Mouse (Mus musculus) cerebellum, adult 8-10 months (tissue): ENCODE results near the gene Ppfia3.
A peak's percentile ranks its signal among the peaks of the same experiment; 100 is the strongest.
"Not testable (repeated sequence)": the region's sequence is repeated elsewhere in the genome, so short reads cannot be mapped to it uniquely, and the experiment has no call there.

Experiments
- DNase-seq: peaks from one replicate; pipeline ENCODE4 v3.0.0; 2022

Ppfia3 gene

GRCm38 (mm10) chr7:45376057-45376456, 9.2 kb upstream of the Ppfia3 start:
- no peak for DNase-seq

GRCm38 (mm10) chr7:45374620-45375019, 7.8 kb upstream of the Ppfia3 start:
- DNase-seq = no peak

GRCm38 (mm10) chr7:45372371-45372770, 5.6 kb upstream of the Ppfia3 start:
- DNase-seq = no peak

GRCm38 (mm10) chr7:45370475-45371311, 3.9 kb upstream of the Ppfia3 start, which contains the start of gene Lin7b:
Gene Lin7b, minus strand, starts transcription at chr7:45370583.
- peak; percentile 85 for DNase-seq

GRCm38 (mm10) chr7:45369836-45370474, 3.1 kb upstream of the Ppfia3 start:
- peak; percentile 45 for DNase-seq

GRCm38 (mm10) chr7:45369022-45369745, 2.4 kb upstream of the Ppfia3 start:
- peak; percentile 43 for DNase-seq

- peak; percentile 40 for DNase-seq
Observed at GRCm38 (mm10) chr7:45368178-45368577, 1.4 kb upstream of the Ppfia3 start.

GRCm38 (mm10) chr7:45367020-45367880, 431 bp upstream of the Ppfia3 start:
- peak; percentile 99 for DNase-seq

- DNase-seq = peak; percentile 65
Observed at GRCm38 (mm10) chr7:45365742-45366651, 822 bp downstream of the Ppfia3 start.

GRCm38 (mm10) chr7:45363983-45364382, 2.8 kb downstream of the Ppfia3 start:
- DNase-seq = no peak

- DNase-seq = peak; percentile 78
Observed at GRCm38 (mm10) chr7:45362801-45363200, 4.0 kb downstream of the Ppfia3 start.

GRCm38 (mm10) chr7:45361243-45361804, 5.5 kb downstream of the Ppfia3 start:
- DNase-seq = peak; percentile 87

- peak; percentile 54 for DNase-seq
Observed at GRCm38 (mm10) chr7:45360404-45361125, 6.3 kb downstream of the Ppfia3 start.

- not testable (repeated sequence) for DNase-seq
Observed at GRCm38 (mm10) chr7:45359081-45359480, 7.7 kb downstream of the Ppfia3 start.

- no peak for DNase-seq
Observed at GRCm38 (mm10) chr7:45356087-45356486, 10.7 kb downstream of the Ppfia3 start.

GRCm38 (mm10) chr7:45355318-45356020, 11.3 kb downstream of the Ppfia3 start:
- no peak for DNase-seq

GRCm38 (mm10) chr7:45353041-45353440, 13.8 kb downstream of the Ppfia3 start:
- no peak for DNase-seq

- DNase-seq = no peak
Observed at GRCm38 (mm10) chr7:45346905-45347304, 19.9 kb downstream of the Ppfia3 start.

- DNase-seq = no peak
Observed at GRCm38 (mm10) chr7:45343543-45343942, 23.3 kb downstream of the Ppfia3 start.

- DNase-seq = no peak
Observed at GRCm38 (mm10) chr7:45342081-45342480, 24.7 kb downstream of the Ppfia3 start.
